10 mouse cellular contexts compared by ENCODE assay signal in genomic region chr6:125225518-125226115, GRCm38 (mm10). TPM values are rescaled to one million over a fixed set of nuclear protein-coding genes. Genes with fewer than 3 reads are reported as not detected.
DNase-seq lines count a peak whose midpoint lies in the region; ATAC-seq and TF ChIP-seq lines count a peak whose summit lies in the region.
"Had no signal": no experiment of that assay in that cellular context is flagged by ENCODE, and none has a peak within 500 bp of the region (broad histone marks: within the 10 kb centered on the region; RNA-seq: fewer than 3 reads in every experiment).

No protein-coding gene starts in this region.

- 87% methylated on average over 5 of the region's 5 CpGs for WGBS in liver, adult 2 months
- WGBS in liver, embryonic 11.5 days = 73% methylated on average over 5 of the region's 5 CpGs

- peaks cover 41% of the 10 kb centered on the region; the same call in 1 of the 2 replicates for H3K36me3 ChIP-seq in liver, adult 2 months (ENCODE audit: control insufficient read depth, insufficient read depth, low read length)
- H3K36me3 ChIP-seq in liver, embryonic 11.5 days (ENCODE audit: control insufficient read depth, insufficient read depth, low read length) = no peaks in the 10 kb centered on the region

- peak; percentile 32 for DNase-seq in embryo, embryonic 10 days (ENCODE audit: low spot score)
- DNase-seq in embryo, embryonic 9.5 days (ENCODE audit: extremely low spot score) = no peak
- peak; percentile 9 for DNase-seq in liver, adult 2 months (ENCODE audit: extremely low read depth, low read depth, low spot score)
- DNase-seq in liver, embryonic 11.5 days (ENCODE audit: low spot score) = no peak
- peak; percentile 40 for DNase-seq in ES-CJ7 (ENCODE audit: low read depth, low spot score)
- DNase-seq in naive thymus-derived CD4-positive, alpha-beta T cell, adult 2 months (ENCODE audit: low read depth) = peak; percentile 77
- no peak for DNase-seq in cerebellum, adult 9-10 months
- DNase-seq in urinary bladder, postnatal 36 days (ENCODE audit: low spot score in 2 of 2) = no peak
- DNase-seq: gastrocnemius, postnatal 36 days had no signal

- TF ChIP-seq POLR2A in liver, adult 2 months (IDR thresholded peaks at IDR 0.05; ENCODE audit: extremely low read depth, insufficient read depth, low read length) = no peak

- H3K27me3 ChIP-seq in liver, adult 2 months (ENCODE audit: control insufficient read depth, insufficient read depth, low read length) = no peaks in the 10 kb centered on the region
- H3K27me3 ChIP-seq in liver, embryonic 11.5 days (replicated peaks; ENCODE audit: control insufficient read depth, insufficient read depth, low read length) = no peaks in the 10 kb centered on the region

- H3K4me3 ChIP-seq in liver, adult 2 months (ENCODE audit: insufficient read depth, low read depth, low read length) = no peak overlapping the region
- H3K4me3 ChIP-seq in liver, embryonic 11.5 days (ENCODE audit: low read depth, low read length) = no peak overlapping the region

- no peak overlapping the region for H3K27ac ChIP-seq in liver, adult 2 months (replicated peaks; ENCODE audit: insufficient read depth, low read depth, low read length)
- no peak overlapping the region for H3K27ac ChIP-seq in liver, embryonic 11.5 days (ENCODE audit: low read depth, low read length)

- no peak for ATAC-seq in liver, embryonic 11.5 days (replicated peaks; ENCODE audit: low FRiP score)

- H3K4me2 ChIP-seq in liver, embryonic 11.5 days = no peak overlapping the region

- H3K79me2 ChIP-seq in liver, adult 2 months (ENCODE audit: control insufficient read depth, insufficient read depth, low read length) = peaks cover 2% of the 10 kb centered on the region; the same call in 1 of the 2 replicates

- no peaks in the 10 kb centered on the region for H3K9me3 ChIP-seq in liver, embryonic 11.5 days (ENCODE audit: control insufficient read depth, low read length)

- H3K9ac ChIP-seq in liver, adult 2 months (ENCODE audit: low read depth, low read length) = no peak overlapping the region
- no peak overlapping the region for H3K9ac ChIP-seq in liver, embryonic 11.5 days (ENCODE audit: low read depth, low read length)

- H3K4me1 ChIP-seq in liver, adult 2 months (ENCODE audit: control insufficient read depth, insufficient read depth, low read length) = peaks cover 1% of the 10 kb centered on the region
- H3K4me1 ChIP-seq in liver, embryonic 11.5 days (replicated peaks; ENCODE audit: control insufficient read depth, insufficient read depth, low read length) = no peaks in the 10 kb centered on the region

- TF ChIP-seq CTCF in liver, adult 2 months (IDR thresholded peaks at IDR 0.05; ENCODE audit: low read depth, low read length) = peak; percentile 71

RNA-seq across cellular contexts. Expression of gene Tapbpl, which starts 6.0 kb away (rescaled TPM):
- total RNA-seq in liver, adult 2 months (2014; rRNA removed) = 15.0 and 16.5 TPM in 2 replicates
- polyA plus RNA-seq in liver, adult 2 months (2012; rRNA removed) = 18.2 and 19.0 TPM in 2 replicates
- 4.0 TPM in 2 replicates for polyA plus RNA-seq in liver, embryonic 11.5 days (2014; fragmentation: Nextera tagmentation; extraction: Ambion mirVana)

RNA-seq across cellular contexts. Expression of gene Vamp1, which starts 10.3 kb away (rescaled TPM):
- 1.5 and 2.0 TPM in 2 replicates for total RNA-seq in liver, adult 2 months (2014; rRNA removed)
- polyA plus RNA-seq in liver, adult 2 months (2012; rRNA removed) = 3.8 and 5.5 TPM in 2 replicates
- polyA plus RNA-seq in liver, embryonic 11.5 days (2014; fragmentation: Nextera tagmentation; extraction: Ambion mirVana) = 1.7 and 2.3 TPM in 2 replicates

RNA-seq across cellular contexts. Expression of gene Cd27, which starts 11.2 kb away (rescaled TPM):
- 0.47 and 0.65 TPM in 2 replicates for total RNA-seq in liver, adult 2 months (2014; rRNA removed)
- polyA plus RNA-seq in liver, adult 2 months (2012; rRNA removed) = 0.60 and 0.87 TPM in 2 replicates
- 2.7 and 3.2 TPM in 2 replicates for polyA plus RNA-seq in liver, embryonic 11.5 days (2014; fragmentation: Nextera tagmentation; extraction: Ambion mirVana)
- total RNA-seq: layer of hippocampus, adult 18-20 months had no signal

RNA-seq across cellular contexts. Expression of gene Mrpl51, which starts 34.0 kb away (rescaled TPM):
- total RNA-seq in liver, adult 2 months (2014; rRNA removed) = 43.0 and 44.0 TPM in 2 replicates
- polyA plus RNA-seq in liver, adult 2 months (2012; rRNA removed) = 69.8 and 72.4 TPM in 2 replicates
- polyA plus RNA-seq in liver, embryonic 11.5 days (2014; fragmentation: Nextera tagmentation; extraction: Ambion mirVana) = 287 and 311 TPM in 2 replicates

RNA-seq across cellular contexts. Expression of gene Ncapd2, which starts 34.1 kb away (rescaled TPM):
- 2.4 and 4.6 TPM in 2 replicates for total RNA-seq in liver, adult 2 months (2014; rRNA removed)
- 3.5 and 5.3 TPM in 2 replicates for polyA plus RNA-seq in liver, adult 2 months (2012; rRNA removed)
- 150 and 158 TPM in 2 replicates for polyA plus RNA-seq in liver, embryonic 11.5 days (2014; fragmentation: Nextera tagmentation; extraction: Ambion mirVana)

Comparison
In these comparisons a context has a peak if more than half of its experiments do, and no peak if none do; other contexts are left out.
1. DNase-seq: peak in embryo, embryonic 10 days (single experiment), liver, adult 2 months (single experiment), ES-CJ7 (single experiment) and naive thymus-derived CD4-positive, alpha-beta T cell, adult 2 months (single experiment); none in embryo, embryonic 9.5 days (single experiment), liver, embryonic 11.5 days (single experiment), cerebellum, adult 9-10 months (single experiment) and urinary bladder, postnatal 36 days (0 of 2).